Mouse (Mus musculus) forebrain, embryonic 11.5 days (tissue): ENCODE results near the gene App. TPM values are rescaled to one million over a fixed set of nuclear protein-coding genes. Genes with fewer than 3 reads are reported as not detected.

Experiments
- ATAC-seq: fragments of 200-750 bp; cut with Nextera tagmentation; replicated peaks from 2 replicates; pipeline ENCODE4 v1.8.0; 2017; ENCODE audit warnings: moderate TSS enrichment; ENCODE audit not compliant: low FRiP score
- DNase-seq: peaks from one replicate; pipeline ENCODE4 v3.0.0-alpha.2; 2017; ENCODE audit warnings: low spot score
- H3K27ac ChIP-seq: fragments of 300-500 bp; sonication (generic); 2 replicates; pipeline ENCODE4 v1.5.1; 2014; ENCODE audit warnings: low read depth, low read length
- H3K27me3 ChIP-seq: fragments of 300-500 bp; sonication (generic); 2 replicates; pipeline ENCODE4 v1.6.1; 2014; ENCODE audit warnings: mild to moderate bottlenecking, low read length, mixed read lengths; ENCODE audit not compliant: control insufficient read depth, insufficient read depth
- H3K36me3 ChIP-seq: fragments of 300-500 bp; sonication (generic); 2 replicates; pipeline ENCODE4 v1.6.1; 2014; ENCODE audit warnings: mild to moderate bottlenecking, low read length, moderate library complexity, mixed read lengths; ENCODE audit not compliant: control insufficient read depth, insufficient read depth
- H3K4me1 ChIP-seq: fragments of 300-500 bp; sonication (generic); replicated peaks from 2 replicates; pipeline ENCODE4 v1.6.1; 2014; ENCODE audit warnings: low read length, mixed read lengths; ENCODE audit not compliant: control insufficient read depth, insufficient read depth
- H3K4me2 ChIP-seq: fragments of 300-500 bp; sonication (generic); 2 replicates; pipeline ENCODE4 v1.6.1; 2014; ENCODE audit warnings: low read depth, mild to moderate bottlenecking, low read length, moderate library complexity, mixed read lengths; ENCODE audit not compliant: severe bottlenecking
- H3K4me3 ChIP-seq: fragments of 300-500 bp; sonication (generic); 2 replicates; pipeline ENCODE4 v1.5.1; 2014; ENCODE audit warnings: low read depth, low read length
- H3K9ac ChIP-seq: fragments of 300-500 bp; sonication (generic); 2 replicates; pipeline ENCODE4 v1.6.1; 2014; ENCODE audit warnings: low read length
- H3K9me3 ChIP-seq: fragments of 300-500 bp; sonication (generic); 2 replicates; pipeline ENCODE4 v1.6.1; 2016; ENCODE audit warnings: low read length, mixed read lengths; ENCODE audit not compliant: control insufficient read depth
- whole genome bisulfite sequencing: fragments of 180-500 bp; shearing (Covaris S2); extraction: QIAGEN DNeasy Blood & Tissue Kit; methylation state at CpG from one replicate; pipeline ENCODE4 v1.1.7; 2014; 5-methylcytosine and 5-hydroxymethylcytosine counted together
- polyA plus RNA-seq: library from polyadenylated mRNA; unstranded; fragments of >200 nt; fragmentation: Nextera tagmentation; extraction: Ambion mirVana; gene quantifications from 2 replicates; pipeline ENCODE4 v1.2.1, GENCODE M21; 2014

App gene
- polyA plus RNA-seq, 1 experiment from 2014 or later: 134 TPM

- H3K4me3 ChIP-seq: no peak overlapping the region
- no peak for ATAC-seq
- no peak overlapping the region for H3K27ac ChIP-seq
- H3K9me3 ChIP-seq: no peaks in the 10 kb centered on the region
- DNase-seq: no peak
- 45% methylated on average over 5 of the region's 5 CpGs for WGBS
- H3K4me2 ChIP-seq: no peak overlapping the region
- H3K4me1 ChIP-seq: no peaks in the 10 kb centered on the region
- H3K27me3 ChIP-seq: no peaks in the 10 kb centered on the region
- no peak overlapping the region for H3K9ac ChIP-seq
- no peaks in the 10 kb centered on the region for H3K36me3 ChIP-seq
Observed at GRCm38 (mm10) chr16:84919649-84920308, 253.8 kb downstream of the App start.

GRCm38 (mm10) chr16:84919087-84919486 lies 254.5 kb downstream of the App start:
- H3K27me3 ChIP-seq: no peaks in the 10 kb centered on the region
- H3K4me2 ChIP-seq: no peak overlapping the region
- H3K27ac ChIP-seq: no peak overlapping the region
- H3K9ac ChIP-seq: no peak overlapping the region
- ATAC-seq: no peak
- DNase-seq: no peak
- H3K9me3 ChIP-seq: no peaks in the 10 kb centered on the region
- H3K4me1 ChIP-seq: no peaks in the 10 kb centered on the region
- WGBS: 82% methylated on average over 3 of the region's 3 CpGs
- H3K36me3 ChIP-seq: no peaks in the 10 kb centered on the region
- no peak overlapping the region for H3K4me3 ChIP-seq

GRCm38 (mm10) chr16:84916772-84917171 lies 256.8 kb downstream of the App start:
- H3K4me3 ChIP-seq: no peak overlapping the region
- DNase-seq (no peak), ATAC-seq (peak; percentile 39)
- no peaks in the 10 kb centered on the region for H3K36me3 ChIP-seq
- no peaks in the 10 kb centered on the region for H3K27me3 ChIP-seq
- H3K4me2 ChIP-seq: no peak overlapping the region
- no peak overlapping the region for H3K9ac ChIP-seq
- no peaks in the 10 kb centered on the region for H3K9me3 ChIP-seq
- H3K27ac ChIP-seq: no peak overlapping the region
- 37% methylated on average over 3 of the region's 3 CpGs for WGBS
- no peaks in the 10 kb centered on the region for H3K4me1 ChIP-seq

- H3K4me3 ChIP-seq: no peak overlapping the region
- H3K4me2 ChIP-seq: no peak overlapping the region
- H3K9me3 ChIP-seq: no peaks in the 10 kb centered on the region
- H3K9ac ChIP-seq: no peak overlapping the region
- WGBS: 88% methylated on average over 8 of the region's 8 CpGs
- no peaks in the 10 kb centered on the region for H3K4me1 ChIP-seq
- ATAC-seq: no peak
- no peaks in the 10 kb centered on the region for H3K27me3 ChIP-seq
- no peaks in the 10 kb centered on the region for H3K36me3 ChIP-seq
- no peak overlapping the region for H3K27ac ChIP-seq
- no peak for DNase-seq
Observed at GRCm38 (mm10) chr16:84911477-84912165, 261.9 kb downstream of the App start.

- no peaks in the 10 kb centered on the region for H3K27me3 ChIP-seq
- H3K4me3 ChIP-seq: no peak overlapping the region
- H3K4me1 ChIP-seq: no peaks in the 10 kb centered on the region
- 88% methylated on average over 4 of the region's 4 CpGs for WGBS
- no peak overlapping the region for H3K27ac ChIP-seq
- H3K4me2 ChIP-seq: no peak overlapping the region
- ATAC-seq (no peak), DNase-seq (no peak)
- H3K36me3 ChIP-seq: no peaks in the 10 kb centered on the region
- H3K9ac ChIP-seq: no peak overlapping the region
- no peaks in the 10 kb centered on the region for H3K9me3 ChIP-seq
Observed at GRCm38 (mm10) chr16:84902995-84903394, 270.6 kb downstream of the App start.
